Mouse (Mus musculus) layer of hippocampus, postnatal 36 days (tissue): ENCODE data around the gene 2300002M23Rik. TPM values are rescaled to one million over a fixed set of nuclear protein-coding genes. Genes with fewer than 3 reads are reported as not detected.

Source experiments
- total RNA-seq, 2 experiments: library from RNA; stranded (reverse); gene quantifications; 2 replicates each; pipeline ENCODE4 v1.2.3; 2021

Gene 2300002M23Rik
- total RNA-seq, 2 experiments from 2014 or later: not detected

Other genes starting within 250 kb of the 2300002M23Rik start
- under 1 TPM in 1 of 2 experiments, not detected in 1; 0.20 TPM for gene H2-Q1, start 247.0 kb upstream of the 2300002M23Rik start, total RNA-seq
- gene H2-Q2, start 225.2 kb upstream of the 2300002M23Rik start, total RNA-seq: under 1 TPM in 1 of 2 experiments, not detected in 1; 0.37 TPM
- gene H2-Q4, start 187.8 kb upstream of the 2300002M23Rik start, total RNA-seq: 1 to 10 TPM; 1.3 to 2.5 TPM
- gene H2-Q6, start 142.6 kb upstream of the 2300002M23Rik start, total RNA-seq: not detected
- gene H2-Q7, start 128.3 kb upstream of the 2300002M23Rik start, total RNA-seq: under 1 TPM; 0.65 to 0.88 TPM
- under 1 TPM in 1 of 2 experiments, not detected in 1; 0.15 TPM for gene H2-Q10, start 97.4 kb upstream of the 2300002M23Rik start, total RNA-seq
- gene Pou5f1, start 61.4 kb upstream of the 2300002M23Rik start, total RNA-seq: under 1 TPM in 1 of 2 experiments, not detected in 1; 0.32 TPM
- gene Tcf19, start 50.6 kb upstream of the 2300002M23Rik start, total RNA-seq: 1 to 10 TPM; 4.3 to 5.8 TPM
- 10 to 100 TPM in 1 of 2 experiments, 1 to 10 TPM in 1; 9.3 to 10.0 TPM for gene Cchcr1, start 50.4 kb upstream of the 2300002M23Rik start, total RNA-seq
- under 1 TPM; 0.42 to 0.63 TPM for gene Psors1c2, start 34.2 kb upstream of the 2300002M23Rik start, total RNA-seq
- under 1 TPM in 1 of 2 experiments, not detected in 1; 0.40 TPM for gene Cdsn, start 15.3 kb upstream of the 2300002M23Rik start, total RNA-seq
- gene Sfta2, start 34.1 kb downstream of the 2300002M23Rik start, total RNA-seq: not detected
- not detected for gene Gm9573, start 59.2 kb downstream of the 2300002M23Rik start, total RNA-seq
- gene Mucl3, start 76.2 kb downstream of the 2300002M23Rik start, total RNA-seq: not detected
- gene Vars2, start 100.1 kb downstream of the 2300002M23Rik start, total RNA-seq: 10 to 100 TPM; 41.8 to 43.4 TPM
- 10 to 100 TPM; 31.1 to 32.1 TPM for gene Gtf2h4, start 106.3 kb downstream of the 2300002M23Rik start, total RNA-seq
- gene Ddr1, start 137.2 kb downstream of the 2300002M23Rik start, total RNA-seq: 10 to 100 TPM; 62.7 to 63.9 TPM